Mouse (Mus musculus): ENCODE data around the gene Ccnf. TPM values are rescaled to one million over a fixed set of nuclear protein-coding genes. Genes with fewer than 3 reads are reported as not detected.
A peak's percentile ranks its signal among the peaks of the same experiment; 100 is the strongest.

Gene Ccnf
- 1 to 10 TPM; 4.1 to 6.6 TPM for total RNA-seq (2021)

- DNase-seq (ENCODE audit: extremely low spot score in 1 of 2, low spot score in 1 of 2): peak; percentile 83 to 88
Observed at GRCm38 (mm10) chr17:24251320-24252069, at the start of gene Ccnf. Gene Ccnf (minus strand): TSS chr17:24251484.

DNA sequence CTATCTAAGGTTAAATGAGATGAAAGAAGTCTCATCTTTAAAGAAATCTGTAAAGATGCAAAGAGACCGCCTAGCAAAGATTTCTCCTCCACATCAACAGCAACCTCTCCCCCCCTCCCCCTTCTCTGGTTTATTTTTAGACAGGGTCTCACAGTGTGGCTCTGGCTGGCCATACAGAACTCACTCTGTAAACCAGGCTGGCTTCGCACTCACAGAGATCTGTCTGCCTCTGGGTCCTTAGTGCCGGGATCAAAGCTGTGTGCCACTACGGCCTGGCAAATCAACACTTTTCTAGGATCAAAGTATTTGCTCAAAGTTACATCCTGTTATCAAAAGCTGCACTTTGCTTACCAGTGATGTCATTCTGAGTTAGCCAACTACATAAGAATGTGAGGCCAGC is 49.4 kb upstream of the Ccnf start:
- no peak for DNase-seq (ENCODE audit: extremely low spot score in 1 of 2, low spot score in 1 of 2)

GRCm38 (mm10) chr17:24289338-24289737 is 38.1 kb upstream of the Ccnf start:
- no peak for DNase-seq (ENCODE audit: extremely low spot score in 1 of 2, low spot score in 1 of 2)

- DNase-seq (ENCODE audit: extremely low spot score in 1 of 2, low spot score in 1 of 2): no peak
Observed at GRCm38 (mm10) chr17:24288477-24288876, 37.2 kb upstream of the Ccnf start.

DNA sequence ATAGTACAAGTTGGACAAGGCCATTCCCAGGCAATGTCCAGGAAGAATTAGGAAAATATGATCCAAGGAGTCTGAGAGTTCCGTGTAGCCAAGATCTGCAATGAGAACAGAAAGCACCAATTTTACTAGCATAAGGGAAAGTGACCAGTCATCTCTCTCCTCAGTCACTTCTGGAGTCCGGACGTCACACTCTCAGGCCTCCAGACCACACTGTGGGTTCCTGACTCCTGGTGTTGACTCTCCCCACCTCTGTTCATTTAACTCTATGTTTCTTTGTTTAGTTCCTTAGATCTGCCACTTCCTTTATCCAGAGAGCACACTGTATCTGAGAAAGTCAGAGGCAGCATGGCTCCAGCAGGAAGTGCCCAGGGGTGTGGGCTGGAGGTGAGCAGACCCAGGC is 34.4 kb upstream of the Ccnf start:
- DNase-seq (ENCODE audit: extremely low spot score in 1 of 2, low spot score in 1 of 2): no peak

DNA sequence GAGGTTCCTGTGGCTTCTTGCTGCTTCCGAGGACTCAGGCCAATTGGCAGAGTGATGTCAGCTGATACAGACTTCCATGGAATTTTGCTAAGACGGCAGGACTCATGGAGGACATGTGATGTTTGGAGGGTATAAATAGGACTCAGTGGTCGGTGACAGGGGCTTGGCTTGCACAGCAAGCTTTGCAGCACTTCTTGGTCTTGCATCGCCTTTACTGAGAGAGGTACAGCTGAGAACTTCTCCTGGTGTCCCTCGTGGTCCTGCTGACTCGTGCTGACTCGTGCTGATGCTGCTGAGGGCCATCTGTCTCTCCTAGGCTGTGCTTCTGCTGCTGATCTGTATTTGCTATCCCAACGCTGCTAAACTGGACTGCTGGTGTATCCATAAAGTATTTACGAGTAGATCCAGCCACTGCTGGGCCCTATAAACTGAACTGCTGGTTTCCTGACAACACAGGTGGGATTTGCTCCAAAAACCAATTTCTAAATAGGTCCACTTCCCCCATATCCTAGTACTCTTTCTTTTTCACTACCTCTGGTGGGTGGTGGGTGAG is 32.1 kb upstream of the Ccnf start:
- DNase-seq (ENCODE audit: extremely low spot score in 1 of 2, low spot score in 1 of 2): no peak

DNA sequence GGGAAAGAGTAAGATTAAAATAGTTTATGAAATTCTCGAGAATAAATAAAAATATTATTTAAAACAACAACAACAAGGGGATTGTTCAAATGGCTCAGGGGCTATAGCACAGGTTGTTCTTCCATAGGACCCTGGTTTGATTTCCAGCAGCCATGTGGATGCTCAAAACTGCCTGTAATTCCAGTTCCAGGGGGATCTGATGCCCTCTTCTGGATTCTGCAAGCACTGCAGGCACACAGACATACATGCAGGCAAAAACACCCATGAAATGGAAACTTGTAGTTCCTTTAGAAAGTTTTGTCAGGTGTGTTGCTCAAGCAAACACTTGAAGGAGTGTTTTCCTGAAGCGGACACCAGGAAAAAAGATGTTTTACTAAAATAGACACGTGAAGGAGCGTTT is 31.4 kb upstream of the Ccnf start:
- DNase-seq (ENCODE audit: extremely low spot score in 1 of 2, low spot score in 1 of 2): no peak

GRCm38 (mm10) chr17:24279907-24280306 is 28.6 kb upstream of the Ccnf start:
- DNase-seq (ENCODE audit: extremely low spot score in 1 of 2, low spot score in 1 of 2): no peak

- DNase-seq (ENCODE audit: extremely low spot score in 1 of 2, low spot score in 1 of 2): no peak
Observed at GRCm38 (mm10) chr17:24267133-24267532, 15.8 kb upstream of the Ccnf start.

DNA sequence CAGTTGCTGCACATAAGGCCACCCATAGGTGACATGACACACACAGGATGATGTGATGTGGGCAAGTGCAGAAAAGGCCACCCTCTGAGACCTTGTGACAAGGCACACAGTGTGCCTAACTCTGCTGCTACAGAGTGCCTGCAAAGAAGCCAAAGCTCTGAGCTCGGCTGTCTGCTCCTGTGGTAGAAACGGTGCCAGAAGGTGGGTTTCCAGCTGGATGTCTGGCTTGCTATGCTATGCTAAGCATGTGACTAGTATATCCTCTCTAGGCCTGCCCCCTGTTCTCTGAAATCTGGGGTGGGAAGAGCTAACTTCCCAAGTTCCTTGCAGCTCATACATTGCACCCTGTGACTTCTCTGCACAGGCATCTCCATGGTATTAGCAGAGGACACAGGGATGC is 13.5 kb upstream of the Ccnf start:
- DNase-seq (ENCODE audit: extremely low spot score in 1 of 2, low spot score in 1 of 2): no peak

GRCm38 (mm10) chr17:24260516-24260915 is 9.2 kb upstream of the Ccnf start:
- no peak for DNase-seq (ENCODE audit: extremely low spot score in 1 of 2, low spot score in 1 of 2)

- DNase-seq (ENCODE audit: extremely low spot score in 1 of 2, low spot score in 1 of 2): no peak
Observed at GRCm38 (mm10) chr17:24259702-24260101, 8.4 kb upstream of the Ccnf start.

- DNase-seq (ENCODE audit: extremely low spot score in 1 of 2, low spot score in 1 of 2): no peak
Observed at GRCm38 (mm10) chr17:24258981-24259380, 7.7 kb upstream of the Ccnf start.

DNA sequence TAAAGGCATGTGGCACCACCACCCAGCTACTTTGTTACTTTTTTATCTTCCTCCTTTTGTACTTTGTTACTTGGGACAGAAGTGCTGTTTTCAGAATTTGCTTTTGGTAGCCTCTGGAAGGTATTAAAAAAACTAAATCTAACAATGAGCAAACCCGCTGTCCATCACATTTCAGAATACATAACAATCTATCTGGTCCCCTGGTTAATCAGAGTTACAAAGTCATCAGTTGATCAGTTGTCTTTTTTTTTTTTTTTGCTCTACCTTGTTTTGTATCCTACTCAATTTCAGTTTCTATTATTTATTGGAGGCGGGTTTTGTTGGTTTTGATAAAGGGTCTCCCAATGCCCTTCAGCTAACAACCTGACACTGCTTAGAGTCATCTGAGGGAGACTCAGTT is 1.0 kb upstream of the Ccnf start:
- no peak for DNase-seq (ENCODE audit: extremely low spot score in 1 of 2, low spot score in 1 of 2)

DNA sequence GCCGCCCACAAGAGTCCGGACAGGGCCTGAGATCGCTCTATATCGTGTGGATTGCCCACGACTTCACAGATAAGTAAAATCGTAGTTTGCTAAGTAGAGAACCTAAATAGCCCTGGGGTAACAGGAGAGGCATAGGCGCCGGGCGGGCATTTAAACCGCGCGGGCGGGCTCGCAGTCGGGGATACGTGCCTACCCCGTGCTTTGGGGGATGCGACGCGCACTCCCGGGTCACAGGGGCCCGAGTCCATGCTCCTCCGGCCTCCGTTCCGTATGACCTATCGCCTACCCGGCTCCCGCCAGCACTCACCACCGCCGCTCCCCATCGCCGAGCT is 330 bp downstream of the Ccnf start:
- no peak for DNase-seq (ENCODE audit: extremely low spot score in 1 of 2, low spot score in 1 of 2)

GRCm38 (mm10) chr17:24248641-24249040 is 2.6 kb downstream of the Ccnf start:
- DNase-seq (ENCODE audit: extremely low spot score in 1 of 2, low spot score in 1 of 2): no peak

GRCm38 (mm10) chr17:24244061-24244460 is 7.2 kb downstream of the Ccnf start:
- DNase-seq (ENCODE audit: extremely low spot score in 1 of 2, low spot score in 1 of 2): no peak

GRCm38 (mm10) chr17:24243311-24243969 is 7.8 kb downstream of the Ccnf start:
- DNase-seq (ENCODE audit: extremely low spot score in 1 of 2, low spot score in 1 of 2): peak in 1 of 2 experiments; percentile 37

DNA sequence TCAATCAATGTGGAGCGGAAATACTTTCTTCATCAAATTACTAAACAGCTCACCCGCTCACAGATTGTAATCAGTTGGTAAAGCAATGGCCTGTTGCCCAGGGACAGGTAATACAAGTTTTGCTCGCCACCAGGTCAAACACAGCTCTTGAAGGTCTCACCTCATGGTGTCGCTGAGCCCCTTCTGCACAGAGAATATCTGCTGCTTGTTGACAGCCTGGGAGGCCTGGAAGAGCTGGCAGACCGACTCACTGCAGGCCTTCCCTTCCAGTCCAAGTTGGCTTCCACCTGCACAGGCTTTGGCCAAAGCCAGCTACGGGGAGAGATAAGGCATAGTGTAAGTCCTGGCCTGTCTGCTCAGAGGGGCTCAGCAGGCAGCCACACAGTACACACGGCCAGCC is 14.4 kb downstream of the Ccnf start:
- no peak for DNase-seq (ENCODE audit: extremely low spot score in 1 of 2, low spot score in 1 of 2)

- DNase-seq (ENCODE audit: extremely low spot score in 1 of 2, low spot score in 1 of 2): no peak
Observed at GRCm38 (mm10) chr17:24236479-24236878, 14.8 kb downstream of the Ccnf start.

GRCm38 (mm10) chr17:24227941-24228340 is 23.3 kb downstream of the Ccnf start:
- no peak for DNase-seq (ENCODE audit: extremely low spot score in 1 of 2, low spot score in 1 of 2)

GRCm38 (mm10) chr17:24226721-24227120 is 24.6 kb downstream of the Ccnf start:
- no peak for DNase-seq (ENCODE audit: extremely low spot score in 1 of 2, low spot score in 1 of 2)

All from layer of hippocampus, postnatal 25 days (tissue).